Mouse (Mus musculus): ENCODE data around the gene Ccdc58. TPM values are rescaled to one million over a fixed set of nuclear protein-coding genes. Genes with fewer than 3 reads are reported as not detected.
A peak's percentile ranks its signal among the peaks of the same experiment; 100 is the strongest.
"Not testable (repeated sequence)": the region's sequence is repeated elsewhere in the genome, so short reads cannot be mapped to it uniquely, and the experiment has no call there.

The Ccdc58 gene
- total RNA-seq, 2 experiments from 2014 or later, result 14.3 to 19.4 TPM

DNA sequence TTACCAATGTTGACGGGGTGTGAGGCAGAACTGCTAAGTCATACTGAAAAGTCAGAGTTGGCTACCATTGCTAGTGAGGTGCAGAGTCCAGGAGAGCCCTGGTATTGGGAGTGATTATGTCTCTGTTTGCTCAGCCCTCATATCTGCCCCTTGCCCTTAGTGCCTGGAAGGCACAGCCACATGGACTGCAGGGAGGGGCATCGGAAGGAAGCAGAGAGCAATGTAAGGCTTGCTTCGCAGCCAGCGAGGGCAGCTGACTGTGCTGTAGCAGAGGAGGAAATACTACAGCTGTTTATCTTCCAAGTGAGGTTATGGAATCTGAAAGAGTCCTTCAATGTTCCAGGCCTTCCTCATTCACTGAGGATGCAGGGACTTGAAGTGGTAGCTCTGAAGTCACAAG, 16.4 kb downstream of the Ccdc58 start:
- no peak overlapping the region for H3K4me3 ChIP-seq
- no peak for TF ChIP-seq CTCF (IDR thresholded peaks at IDR 0.05)
- intact Hi-C loops (cut with DNase I), result no loop called here

DNA sequence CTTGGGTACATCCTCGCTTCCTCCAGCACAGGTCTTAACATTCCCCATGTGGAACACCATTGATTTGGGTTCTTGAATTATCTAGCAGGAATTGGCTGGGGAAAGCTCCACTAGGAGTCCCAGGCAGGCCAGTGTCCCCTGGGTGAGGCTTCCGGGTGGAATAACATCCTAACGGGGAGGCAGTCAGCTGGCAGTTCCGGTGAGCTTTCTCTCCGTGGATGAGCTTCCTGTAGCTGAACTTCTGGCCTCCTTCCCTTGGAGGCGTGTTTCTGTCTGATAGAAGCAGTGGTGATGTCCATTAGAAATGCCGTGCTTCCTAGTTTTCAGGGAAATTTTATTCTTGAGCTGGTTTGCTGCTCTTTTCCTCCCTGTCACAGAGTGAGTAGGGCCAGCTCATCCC, 17.6 kb downstream of the Ccdc58 start:
- Histone ChIP-seq H3K27ac (no peak overlapping the region), H3K4me3 (no peak overlapping the region)
- TF ChIP-seq CTCF (IDR thresholded peaks at IDR 0.05), result no peak
- DNase-seq (ENCODE audit: extremely low spot score in 1 of 2, low spot score in 2 of 2), result no peak
- intact Hi-C loops (cut with DNase I), result no loop called here

More for the DNA sequence above, 16.4 kb downstream of the Ccdc58 start:
- no peak overlapping the region for H3K27ac ChIP-seq
- no peak for DNase-seq (ENCODE audit: extremely low spot score in 1 of 2, low spot score in 2 of 2)

- DNase-seq (ENCODE audit: extremely low spot score in 1 of 2, low spot score in 2 of 2), result no peak
- peak; percentile 30; the same call in 1 of the 2 replicates for TF ChIP-seq CTCF (IDR thresholded peaks at IDR 0.05)
- intact Hi-C loops (cut with DNase I), result loop anchor here (5.0 kb wide), 1 partner anchor 532 kb away; no protein-coding TSS in a partner anchor
- no peak overlapping the region for H3K27ac ChIP-seq
- no peak overlapping the region for H3K4me3 ChIP-seq
Measured at GRCm38 (mm10) chr16:36089850-36090616, 18.5 kb downstream of the Ccdc58 start.

DNA sequence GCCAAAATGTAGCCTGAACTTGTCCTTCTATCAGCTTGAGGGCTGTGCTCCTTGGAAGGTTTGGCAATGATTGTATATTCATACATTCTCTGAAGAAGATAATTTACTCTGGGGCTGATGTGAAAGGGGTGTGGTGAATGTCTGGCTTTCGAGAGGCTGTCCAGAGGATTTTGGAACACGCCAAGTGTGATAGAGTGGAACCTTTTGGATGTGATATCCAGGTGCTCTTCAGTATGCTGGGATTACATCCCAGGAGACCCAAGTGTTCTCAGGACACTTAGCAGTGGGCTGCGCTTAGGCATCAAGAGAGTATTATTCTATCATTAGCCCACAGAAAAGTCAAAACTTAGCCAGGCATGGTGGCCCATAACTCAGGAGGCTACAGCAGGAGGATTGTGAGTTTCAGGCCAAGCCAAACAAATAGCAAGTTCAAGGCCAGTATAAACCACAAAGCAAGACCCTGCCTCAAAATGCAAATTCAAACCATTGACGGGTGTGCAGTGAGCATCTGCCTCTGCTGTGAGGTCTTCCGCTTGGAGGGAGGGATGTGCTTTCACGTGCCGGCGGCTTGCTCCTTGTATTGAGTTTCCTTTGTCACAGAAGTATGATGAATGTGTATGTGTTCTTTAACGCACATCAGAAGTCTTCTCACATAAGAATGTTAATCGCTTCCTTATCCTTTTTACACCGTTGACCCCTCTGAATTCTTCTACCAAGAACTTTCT, 19.5 kb downstream of the Ccdc58 start:
- no peak overlapping the region for H3K4me3 ChIP-seq
- TF ChIP-seq CTCF (IDR thresholded peaks at IDR 0.05), result no peak
- intact Hi-C loops (cut with DNase I), result loop anchor here (5.0 kb wide), 1 partner anchor 531 kb away; no protein-coding TSS in a partner anchor
- no peak overlapping the region for H3K27ac ChIP-seq
- no peak for DNase-seq (ENCODE audit: extremely low spot score in 1 of 2, low spot score in 2 of 2)

DNA sequence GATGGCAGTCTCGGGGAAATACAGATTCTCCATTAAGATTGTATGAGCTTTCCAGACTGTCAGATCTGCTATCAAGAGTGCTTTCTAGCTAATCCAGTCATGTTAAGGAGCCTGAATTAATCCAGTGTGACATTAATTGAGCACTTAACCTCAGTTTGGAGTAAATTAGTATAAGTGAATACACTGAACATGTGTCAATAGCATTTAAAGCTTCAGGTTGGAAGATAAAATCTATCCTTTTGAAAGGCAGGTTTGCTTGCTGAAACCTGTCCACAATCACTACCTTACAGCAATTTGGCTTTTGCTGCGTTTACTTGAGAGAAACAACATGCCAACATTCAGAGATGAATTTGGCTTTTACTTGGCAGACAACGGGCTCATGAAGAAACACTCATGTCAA, 22.6 kb downstream of the Ccdc58 start:
- Histone ChIP-seq H3K4me3 (no peak overlapping the region), H3K27ac (no peak overlapping the region)
- no peak for DNase-seq (ENCODE audit: extremely low spot score in 1 of 2, low spot score in 2 of 2)
- TF ChIP-seq CTCF (IDR thresholded peaks at IDR 0.05), result no peak
- intact Hi-C loops (cut with DNase I), result loop anchor here (5.0 kb wide), 1 partner anchor 528 kb away; no protein-coding TSS in a partner anchor

DNA sequence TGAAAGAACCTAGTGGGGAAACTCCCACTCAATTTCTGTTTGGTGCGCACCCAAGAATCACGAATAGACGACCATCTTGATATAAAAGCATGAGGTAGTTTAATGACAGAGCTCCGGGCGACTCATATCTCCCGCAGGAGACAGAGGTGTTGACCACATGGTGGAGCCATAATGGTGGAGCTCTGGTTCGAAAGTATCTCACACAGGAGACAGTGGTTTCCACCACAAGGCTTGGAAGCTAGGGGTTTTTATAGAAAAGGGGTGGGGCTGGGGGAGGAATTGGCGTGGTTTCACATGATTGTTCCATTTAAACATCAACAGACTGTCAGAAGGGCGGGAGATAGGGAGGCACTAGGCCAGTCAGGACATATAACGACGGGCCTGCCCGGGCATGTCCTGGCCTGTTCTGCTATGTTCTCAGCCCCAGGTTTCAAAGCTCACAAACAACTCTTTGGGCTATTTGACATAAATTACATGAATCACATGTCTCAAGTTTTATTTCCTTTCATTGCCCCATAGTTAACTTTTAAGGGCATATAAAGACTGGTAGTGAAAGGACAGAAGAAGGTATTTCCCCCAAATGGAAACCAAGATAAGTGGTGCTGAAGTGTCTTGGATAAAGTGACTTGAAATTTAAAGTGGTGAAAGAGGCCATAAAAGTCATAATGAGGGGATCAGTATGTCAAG, 26.5 kb downstream of the Ccdc58 start:
- DNase-seq (ENCODE audit: extremely low spot score in 1 of 2, low spot score in 2 of 2); intact Hi-C loops (cut with DNase I); H3K27ac ChIP-seq; H3K4me3 ChIP-seq: not testable (repeated sequence)

DNA sequence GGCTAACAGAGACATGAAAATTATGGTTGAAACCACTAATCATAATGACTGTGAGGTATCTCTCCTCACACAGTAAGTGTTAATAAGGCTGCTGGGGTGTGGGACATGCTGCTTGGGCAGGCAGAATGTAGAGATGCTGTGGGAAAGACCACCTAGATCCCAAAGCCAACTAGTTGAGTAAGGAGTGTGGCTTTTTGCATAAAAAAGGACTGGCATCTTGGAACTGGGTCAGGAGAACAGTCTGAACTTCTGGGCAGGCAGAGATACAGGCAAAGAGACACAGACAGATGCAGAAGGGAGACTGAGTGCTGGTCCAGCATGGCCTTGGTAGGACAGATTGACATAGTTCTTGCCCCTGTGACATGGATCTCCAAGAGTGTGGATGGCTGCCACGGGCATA, 30.0 kb downstream of the Ccdc58 start:
- intact Hi-C loops (cut with DNase I), result no loop called here
- TF ChIP-seq CTCF (IDR thresholded peaks at IDR 0.05), result no peak
- no peak for DNase-seq (ENCODE audit: extremely low spot score in 1 of 2, low spot score in 2 of 2)

DNA sequence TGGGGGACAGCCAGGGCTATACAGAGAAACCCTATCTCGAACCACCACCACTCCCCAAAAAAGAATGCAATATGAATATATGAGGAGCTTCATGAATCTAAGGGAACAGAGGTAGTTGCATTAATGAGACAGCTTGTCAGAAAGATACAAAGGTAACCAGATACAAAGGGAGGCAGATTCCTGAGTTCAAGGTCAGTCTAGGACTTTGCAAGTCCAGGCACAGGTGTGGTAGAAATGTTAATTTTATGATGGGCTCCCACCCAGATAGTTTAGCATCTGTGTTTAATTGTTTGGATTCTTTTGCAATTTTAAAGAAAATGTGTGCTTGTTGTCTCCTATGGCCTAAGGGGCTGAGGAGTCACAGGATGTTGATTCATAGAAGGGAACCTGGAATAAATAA, 30.7 kb downstream of the Ccdc58 start:
- DNase-seq (ENCODE audit: extremely low spot score in 1 of 2, low spot score in 2 of 2), result no peak
- intact Hi-C loops (cut with DNase I), result no loop called here
- H3K27ac ChIP-seq, result no peak overlapping the region
- TF ChIP-seq CTCF (IDR thresholded peaks at IDR 0.05), result no peak
- no peak overlapping the region for H3K4me3 ChIP-seq

More for the DNA sequence above, 30.0 kb downstream of the Ccdc58 start:
- no peak overlapping the region for H3K27ac ChIP-seq
- H3K4me3 ChIP-seq, result no peak overlapping the region

- DNase-seq (ENCODE audit: extremely low spot score in 1 of 2, low spot score in 2 of 2); H3K27ac ChIP-seq; intact Hi-C loops (cut with DNase I): not testable (repeated sequence)
Measured at GRCm38 (mm10) chr16:36111486-36111885, 40.0 kb downstream of the Ccdc58 start.

DNA sequence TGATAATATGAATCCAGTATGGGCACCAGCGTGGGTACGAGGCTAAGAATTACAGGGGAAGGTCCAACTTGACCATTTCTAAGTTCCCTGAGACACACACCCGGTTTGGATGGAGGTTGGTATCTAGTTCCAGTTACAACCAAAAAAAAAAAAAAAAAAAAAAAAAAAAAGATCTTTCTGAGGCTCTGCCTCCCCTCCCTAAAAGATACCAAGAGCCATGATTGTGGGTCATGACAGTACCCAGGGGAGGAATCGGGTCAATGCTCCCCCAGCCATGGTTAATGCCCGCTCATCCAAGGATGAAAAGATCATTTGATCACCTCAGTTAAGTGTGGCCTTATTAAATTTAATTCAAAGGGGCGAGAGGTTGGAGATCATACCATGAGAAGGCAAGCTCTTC, 44.3 kb downstream of the Ccdc58 start:
- intact Hi-C loops (cut with DNase I); H3K27ac ChIP-seq; H3K4me3 ChIP-seq; DNase-seq (ENCODE audit: extremely low spot score in 1 of 2, low spot score in 2 of 2): not testable (repeated sequence)

More at GRCm38 (mm10) chr16:36111486-36111885, 40.0 kb downstream of the Ccdc58 start:
- H3K4me3 ChIP-seq, result not testable (repeated sequence)

DNA sequence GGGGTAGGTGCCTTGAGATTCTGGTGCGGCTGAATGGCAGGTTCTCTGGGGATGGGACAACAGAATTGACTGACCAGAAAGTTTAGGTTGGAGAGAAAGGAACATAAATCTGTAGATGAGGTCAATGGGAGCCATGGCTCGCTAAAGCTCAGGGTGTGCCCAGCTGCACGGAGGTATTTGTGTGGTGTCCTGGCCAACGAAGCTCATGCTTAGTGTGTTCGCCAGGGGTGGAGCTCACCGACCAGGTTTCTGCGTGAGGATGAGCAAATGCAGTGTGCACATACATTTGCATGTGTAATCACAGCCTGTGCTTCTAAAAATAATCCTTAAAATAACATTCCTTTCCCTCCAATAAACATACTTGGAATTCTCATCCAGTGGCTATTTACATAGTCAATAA, 56.6 kb downstream of the Ccdc58 start:
- no peak for TF ChIP-seq CTCF (IDR thresholded peaks at IDR 0.05)
- no peak for DNase-seq (ENCODE audit: extremely low spot score in 1 of 2, low spot score in 2 of 2)
- intact Hi-C loops (cut with DNase I), result no loop called here
- Histone ChIP-seq H3K4me3 (no peak overlapping the region), H3K27ac (no peak overlapping the region)

DNA sequence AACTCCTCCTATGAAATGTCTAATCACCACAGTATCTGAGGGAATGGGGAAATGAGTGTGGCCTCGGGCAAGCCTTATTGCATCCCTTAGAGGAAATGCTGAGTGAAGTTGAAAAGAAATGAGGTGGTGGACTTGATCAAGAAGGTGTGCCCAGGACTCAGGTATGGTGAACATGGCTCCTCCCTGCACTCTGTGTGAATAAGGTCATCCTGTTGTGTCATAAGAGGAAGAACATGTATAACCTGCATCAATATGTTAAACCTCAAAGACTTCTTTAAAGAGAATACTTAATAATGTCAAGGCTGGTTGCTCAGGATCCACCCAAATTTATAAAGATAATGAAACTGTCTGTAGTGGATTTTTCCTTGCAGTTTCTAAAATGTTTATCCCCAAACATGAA, 59.7 kb downstream of the Ccdc58 start, which contains the start of gene Csta1:
TSS of gene Csta1 (minus strand) at position 101 of the 400 bp plus-strand sequence.
- Histone ChIP-seq H3K4me3 (no peak within 1 kb of the TSS), H3K27ac (no peak within 1 kb of the TSS)
- no peak for TF ChIP-seq CTCF (IDR thresholded peaks at IDR 0.05)
- intact Hi-C loops (cut with DNase I), result no loop called here
- DNase-seq (ENCODE audit: extremely low spot score in 1 of 2, low spot score in 2 of 2), result no peak
